8 mouse cellular contexts compared by ENCODE assay signal in the genomic region with DNA sequence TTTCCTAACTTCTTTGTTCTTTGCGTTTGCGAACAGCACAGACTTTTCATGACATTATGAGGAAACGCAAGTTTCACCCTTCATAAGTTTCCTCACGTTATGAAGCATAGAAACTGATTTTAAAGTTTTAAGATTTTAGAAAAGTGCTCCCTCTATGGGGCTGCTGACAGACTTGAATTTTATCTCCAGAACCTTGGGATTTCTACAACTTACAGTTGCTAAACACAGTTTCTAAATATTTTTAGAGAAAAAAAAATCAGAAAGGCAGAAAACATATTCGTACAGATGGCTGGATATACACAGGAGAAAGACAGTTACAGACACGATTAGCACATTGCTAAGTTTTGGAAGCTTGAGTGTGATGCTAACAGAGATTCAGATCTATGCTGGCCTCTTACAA. TPM values are rescaled to one million over a fixed set of nuclear protein-coding genes. Genes with fewer than 3 reads are reported as not detected.
DNase-seq lines count a peak whose midpoint lies in the region; ATAC-seq and TF ChIP-seq lines count a peak whose summit lies in the region.

No protein-coding gene starts in this region.

- peak; percentile 72 for DNase-seq in kidney, postnatal 0 days (ENCODE audit: low spot score)
- no peak for DNase-seq in kidney, postnatal 25 days
- DNase-seq in hindbrain, postnatal 0 days (ENCODE audit: low spot score) = no peak
- DNase-seq in midbrain, postnatal 0 days (ENCODE audit: low spot score) = no peak
- DNase-seq in adrenal gland, postnatal 10 days = no peak
- DNase-seq in urinary bladder, postnatal 10 days (ENCODE audit: low spot score) = no peak
- DNase-seq in thymus, adult 18-20 months = no peak

- ATAC-seq in kidney, postnatal 0 days (replicated peaks; ENCODE audit: low FRiP score, low read depth) = no peak
- no peak for ATAC-seq in embryonic facial prominence, embryonic 12.5 days (ENCODE audit: insufficient number of reproducible peaks, insufficient read depth, low FRiP score, low TSS enrichment)
- ATAC-seq in hindbrain, postnatal 0 days = no peak
- ATAC-seq in midbrain, postnatal 0 days (ENCODE audit: low FRiP score) = no peak

- TF ChIP-seq CTCF in kidney, postnatal 0 days (IDR thresholded peaks at IDR 0.05; ENCODE audit: low read depth) = peak; percentile 44
- peak; percentile 9; the same call in 1 of the 2 replicates for TF ChIP-seq CTCF in hindbrain, postnatal 0 days (IDR thresholded peaks at IDR 0.05; ENCODE audit: low read depth)
- peak; percentile 53 for TF ChIP-seq CTCF in midbrain, postnatal 0 days (IDR thresholded peaks at IDR 0.05)

- H3K9ac ChIP-seq in kidney, postnatal 0 days (ENCODE audit: low read depth, low read length) = 0 out of 2 replicates have a peak overlapping the region, but pooled peaks have one; percentile 56
- peak overlapping the region; percentile 66 for H3K9ac ChIP-seq in embryonic facial prominence, embryonic 12.5 days
- H3K9ac ChIP-seq in hindbrain, postnatal 0 days (replicated peaks; ENCODE audit: low read length) = no peak overlapping the region
- no peak overlapping the region for H3K9ac ChIP-seq in midbrain, postnatal 0 days (replicated peaks; ENCODE audit: low read length, poor library complexity, severe bottlenecking)

- H3K27ac ChIP-seq in kidney, postnatal 0 days = 0 out of 2 replicates have a peak overlapping the region, but pooled peaks have one; percentile 73
- H3K27ac ChIP-seq in embryonic facial prominence, embryonic 12.5 days = peak overlapping the region; percentile 89
- no peak overlapping the region for H3K27ac ChIP-seq in hindbrain, postnatal 0 days
- no peak overlapping the region for H3K27ac ChIP-seq in midbrain, postnatal 0 days (ENCODE audit: low read depth, low read length)

- H3K4me2 ChIP-seq in kidney, postnatal 0 days (ENCODE audit: low read length) = peak overlapping the region; percentile 62
- peak overlapping the region; percentile 48 for H3K4me2 ChIP-seq in embryonic facial prominence, embryonic 12.5 days (replicated peaks)
- peak overlapping the region; percentile 59 for H3K4me2 ChIP-seq in hindbrain, postnatal 0 days (ENCODE audit: low read depth, low read length)
- H3K4me2 ChIP-seq in midbrain, postnatal 0 days (ENCODE audit: low read depth, low read length, poor library complexity, severe bottlenecking) = peak overlapping the region; percentile 60

- WGBS in kidney, postnatal 0 days = 49% methylated on average over 6 of the region's 6 CpGs
- WGBS in embryonic facial prominence, embryonic 12.5 days = 36% methylated on average over 6 of the region's 6 CpGs
- WGBS in hindbrain, postnatal 0 days = 53% methylated on average over 6 of the region's 6 CpGs
- 46% methylated on average over 6 of the region's 6 CpGs for WGBS in midbrain, postnatal 0 days

- H3K4me1 ChIP-seq in kidney, postnatal 0 days (replicated peaks; ENCODE audit: insufficient read depth, low read length) = no peaks in the 10 kb centered on the region
- peaks cover 3% of the 10 kb centered on the region; the same call in 1 of the 2 replicates for H3K4me1 ChIP-seq in embryonic facial prominence, embryonic 12.5 days
- H3K4me1 ChIP-seq in hindbrain, postnatal 0 days (ENCODE audit: insufficient read depth, low read length) = no peaks in the 10 kb centered on the region
- no peaks in the 10 kb centered on the region for H3K4me1 ChIP-seq in midbrain, postnatal 0 days (ENCODE audit: insufficient read depth, low read length)

- H3K27me3 ChIP-seq in kidney, postnatal 0 days (ENCODE audit: insufficient read depth, low read length) = no peaks in the 10 kb centered on the region
- no peaks in the 10 kb centered on the region for H3K27me3 ChIP-seq in embryonic facial prominence, embryonic 12.5 days
- H3K27me3 ChIP-seq in hindbrain, postnatal 0 days (ENCODE audit: insufficient read depth, low read length) = no peaks in the 10 kb centered on the region
- H3K27me3 ChIP-seq in midbrain, postnatal 0 days (ENCODE audit: insufficient read depth, low read length) = no peaks in the 10 kb centered on the region

- no peaks in the 10 kb centered on the region for H3K9me3 ChIP-seq in kidney, postnatal 0 days (replicated peaks; ENCODE audit: low read length)
- H3K9me3 ChIP-seq in embryonic facial prominence, embryonic 12.5 days = no peaks in the 10 kb centered on the region
- no peaks in the 10 kb centered on the region for H3K9me3 ChIP-seq in hindbrain, postnatal 0 days (ENCODE audit: low read length)
- no peaks in the 10 kb centered on the region for H3K9me3 ChIP-seq in midbrain, postnatal 0 days (ENCODE audit: low read length)

- H3K4me3 ChIP-seq in kidney, postnatal 0 days (replicated peaks; ENCODE audit: low read depth, low read length) = peak overlapping the region; percentile 54
- peak overlapping the region; percentile 53 for H3K4me3 ChIP-seq in embryonic facial prominence, embryonic 12.5 days
- peak overlapping the region; percentile 41 for H3K4me3 ChIP-seq in hindbrain, postnatal 0 days (ENCODE audit: low read length)
- H3K4me3 ChIP-seq in midbrain, postnatal 0 days (ENCODE audit: low read depth, low read length) = peak overlapping the region; percentile 37

- no peaks in the 10 kb centered on the region for H3K36me3 ChIP-seq in kidney, postnatal 0 days (ENCODE audit: insufficient read depth, low read length)
- H3K36me3 ChIP-seq in embryonic facial prominence, embryonic 12.5 days = no peaks in the 10 kb centered on the region
- H3K36me3 ChIP-seq in hindbrain, postnatal 0 days (ENCODE audit: insufficient read depth, low read length) = no peaks in the 10 kb centered on the region
- H3K36me3 ChIP-seq in midbrain, postnatal 0 days (ENCODE audit: insufficient read depth, low read length) = no peaks in the 10 kb centered on the region

RNA-seq across cellular contexts. Expression of gene Col5a2, which starts 1.6 kb away (rescaled TPM):
- polyA plus RNA-seq in kidney, postnatal 0 days (2015; fragmentation: Nextera tagmentation; extraction: Ambion mirVana) = 26.4 and 28.3 TPM in 2 replicates
- 85.6 and 90.8 TPM in 2 replicates for polyA plus RNA-seq in embryonic facial prominence, embryonic 12.5 days (2016; fragmentation: Nextera tagmentation; extraction: Ambion mirVana)
- total RNA-seq in hindbrain, postnatal 0 days (2014; rRNA removed) = 15.9 and 17.9 TPM in 2 replicates
- 6.7 and 7.3 TPM in 2 replicates for polyA plus RNA-seq in hindbrain, postnatal 0 days (2015; fragmentation: Nextera tagmentation; extraction: Ambion mirVana)
- 19.8 and 23.8 TPM in 2 replicates for total RNA-seq in midbrain, postnatal 0 days (2014; rRNA removed)
- polyA plus RNA-seq in midbrain, postnatal 0 days (2015; fragmentation: Nextera tagmentation; extraction: Ambion mirVana) = 6.5 and 6.8 TPM in 2 replicates
- 10 to 100 TPM; 58.2 to 75.6 TPM for total RNA-seq in adrenal gland, postnatal 10 days (2021)

Comparison
In these comparisons a context has a peak if more than half of its experiments do, and no peak if none do; other contexts are left out.
1. H3K27ac ChIP-seq: peak in kidney, postnatal 0 days (single experiment) and embryonic facial prominence, embryonic 12.5 days (single experiment); none in hindbrain, postnatal 0 days (single experiment) and midbrain, postnatal 0 days (single experiment).
2. H3K9ac ChIP-seq: peak in kidney, postnatal 0 days (single experiment) and embryonic facial prominence, embryonic 12.5 days (single experiment); none in hindbrain, postnatal 0 days (single experiment) and midbrain, postnatal 0 days (single experiment).
3. Peak in every context shown above with its lines, with median percentiles within 50 percentile points of each other: H3K4me2 ChIP-seq, H3K4me3 ChIP-seq and CTCF ChIP-seq.